Mouse (Mus musculus) heart, embryonic 16.5 days (tissue): ENCODE measurements around the gene Vgll4. TPM values are rescaled to one million over a fixed set of nuclear protein-coding genes. Genes with fewer than 3 reads are reported as not detected.

Experiments
- ATAC-seq: fragments of 200-750 bp; cut with Nextera tagmentation; replicated peaks from 2 replicates; pipeline ENCODE4 v1.8.0; 2017; ENCODE audit warnings: moderate number of reproducible peaks; ENCODE audit not compliant: insufficient read depth, low FRiP score; ENCODE audit errors: extremely low read depth
- H3K27ac ChIP-seq: fragments of 300-500 bp; sonication (generic); 2 replicates; pipeline ENCODE4 v1.5.1; 2014; ENCODE audit warnings: mild to moderate bottlenecking, low read length, control low read depth, moderate library complexity
- H3K27me3 ChIP-seq: fragments of 300-500 bp; sonication (generic); 2 replicates; pipeline ENCODE4 v1.6.1; 2014; ENCODE audit warnings: low read length, mixed read lengths; ENCODE audit not compliant: control insufficient read depth, insufficient read depth
- H3K36me3 ChIP-seq: fragments of 300-500 bp; sonication (generic); 2 replicates; pipeline ENCODE4 v1.6.1; 2014; ENCODE audit not compliant: control insufficient read depth, insufficient read depth
- H3K4me1 ChIP-seq: fragments of 300-500 bp; sonication (generic); 2 replicates; pipeline ENCODE4 v1.6.1; 2014; ENCODE audit warnings: low read length, mixed read lengths; ENCODE audit not compliant: control insufficient read depth, insufficient read depth
- H3K4me2 ChIP-seq: fragments of 300-500 bp; sonication (generic); 2 replicates; pipeline ENCODE4 v1.6.1; 2014; ENCODE audit warnings: low read depth, mild to moderate bottlenecking, control low read depth, low read length
- H3K4me3 ChIP-seq: fragments of 300-500 bp; sonication (generic); 2 replicates; pipeline ENCODE4 v1.5.1; 2014; ENCODE audit warnings: mild to moderate bottlenecking, control low read depth, low read length
- H3K9ac ChIP-seq: fragments of 300-500 bp; sonication (generic); 2 replicates; pipeline ENCODE4 v1.6.1; 2014; ENCODE audit warnings: low read length, control low read depth
- H3K9me3 ChIP-seq: fragments of 300-500 bp; sonication (generic); replicated peaks from 2 replicates; pipeline ENCODE4 v1.6.1; 2016; ENCODE audit warnings: low read length; ENCODE audit not compliant: control insufficient read depth
- WGBS: fragments of 180-500 bp; shearing (Covaris S2); extraction: QIAGEN DNeasy Blood & Tissue Kit; methylation state at CpG from one replicate; pipeline ENCODE4 v1.1.7; 2014; 5-methylcytosine and 5-hydroxymethylcytosine counted together
- polyA plus RNA-seq: library from polyadenylated mRNA; unstranded; fragments of >200 nt; fragmentation: Nextera tagmentation; extraction: Ambion mirVana; gene quantifications from 2 replicates; pipeline ENCODE4 v1.2.1, GENCODE M21; 2015

Vgll4 gene
- polyA plus RNA-seq, 1 experiment from 2014 or later: 65.3 TPM

DNA sequence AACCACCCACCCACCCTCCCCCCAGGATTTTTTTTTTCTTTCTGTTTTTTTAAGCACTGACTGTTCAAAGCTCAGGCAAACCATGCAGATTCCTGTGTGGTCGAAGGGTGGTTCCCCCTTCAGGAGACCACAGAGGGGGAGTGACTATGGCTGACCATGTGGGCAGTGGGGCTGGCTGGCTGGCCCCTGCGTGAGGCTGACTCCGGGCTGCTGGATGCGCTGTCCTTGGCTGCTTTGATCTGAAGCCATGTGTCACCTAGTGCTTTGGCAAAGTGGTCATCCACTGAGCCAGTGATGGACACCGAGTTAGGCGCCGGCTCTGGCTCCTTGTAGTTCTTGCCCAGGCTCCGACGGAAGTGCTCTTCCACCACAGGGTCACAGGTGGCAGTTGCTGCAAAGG is 107.7 kb downstream of the Vgll4 start:
- H3K4me2 ChIP-seq: no peak overlapping the region
- 75% methylated on average over 9 of the region's 9 CpGs for WGBS
- H3K4me1 ChIP-seq: peaks cover 36% of the 10 kb centered on the region
- ATAC-seq: no peak
- H3K27ac ChIP-seq: peak overlapping the region; percentile 23; the same call in 1 of the 2 replicates
- no peaks in the 10 kb centered on the region for H3K27me3 ChIP-seq
- peaks cover 20% of the 10 kb centered on the region for H3K36me3 ChIP-seq
- H3K9me3 ChIP-seq: no peaks in the 10 kb centered on the region
- no peak overlapping the region for H3K4me3 ChIP-seq
- no peak overlapping the region for H3K9ac ChIP-seq

DNA sequence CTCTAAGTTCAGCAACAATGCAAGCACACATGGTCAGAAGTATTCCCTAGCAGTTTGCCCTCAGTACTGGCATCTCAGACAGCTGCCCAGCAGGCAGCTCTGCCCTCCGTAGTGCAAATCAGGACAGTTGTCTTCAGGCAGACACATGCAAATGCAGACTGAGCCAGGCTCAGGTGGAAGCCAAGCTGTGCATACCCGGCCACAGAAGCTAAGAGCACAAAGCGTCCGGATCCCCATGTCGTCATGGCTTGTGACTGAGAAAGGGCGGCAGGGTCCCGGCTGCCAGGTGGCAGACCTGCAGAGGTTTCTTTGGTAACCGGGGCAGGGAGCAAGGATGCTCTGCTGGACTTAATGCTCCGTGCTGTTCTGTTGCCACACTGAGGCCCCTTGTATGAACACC is 108.2 kb downstream of the Vgll4 start:
- Histone ChIP-seq H3K27ac (peak overlapping the region; percentile 80), H3K27me3 (no peaks in the 10 kb centered on the region), H3K4me3 (no peak overlapping the region), H3K9ac (no peak overlapping the region), H3K4me2 (no peak overlapping the region), H3K4me1 (peaks cover 33% of the 10 kb centered on the region), H3K36me3 (peaks cover 20% of the 10 kb centered on the region), H3K9me3 (no peaks in the 10 kb centered on the region)
- 72% methylated on average over 9 of the region's 9 CpGs for WGBS
- no peak for ATAC-seq

DNA sequence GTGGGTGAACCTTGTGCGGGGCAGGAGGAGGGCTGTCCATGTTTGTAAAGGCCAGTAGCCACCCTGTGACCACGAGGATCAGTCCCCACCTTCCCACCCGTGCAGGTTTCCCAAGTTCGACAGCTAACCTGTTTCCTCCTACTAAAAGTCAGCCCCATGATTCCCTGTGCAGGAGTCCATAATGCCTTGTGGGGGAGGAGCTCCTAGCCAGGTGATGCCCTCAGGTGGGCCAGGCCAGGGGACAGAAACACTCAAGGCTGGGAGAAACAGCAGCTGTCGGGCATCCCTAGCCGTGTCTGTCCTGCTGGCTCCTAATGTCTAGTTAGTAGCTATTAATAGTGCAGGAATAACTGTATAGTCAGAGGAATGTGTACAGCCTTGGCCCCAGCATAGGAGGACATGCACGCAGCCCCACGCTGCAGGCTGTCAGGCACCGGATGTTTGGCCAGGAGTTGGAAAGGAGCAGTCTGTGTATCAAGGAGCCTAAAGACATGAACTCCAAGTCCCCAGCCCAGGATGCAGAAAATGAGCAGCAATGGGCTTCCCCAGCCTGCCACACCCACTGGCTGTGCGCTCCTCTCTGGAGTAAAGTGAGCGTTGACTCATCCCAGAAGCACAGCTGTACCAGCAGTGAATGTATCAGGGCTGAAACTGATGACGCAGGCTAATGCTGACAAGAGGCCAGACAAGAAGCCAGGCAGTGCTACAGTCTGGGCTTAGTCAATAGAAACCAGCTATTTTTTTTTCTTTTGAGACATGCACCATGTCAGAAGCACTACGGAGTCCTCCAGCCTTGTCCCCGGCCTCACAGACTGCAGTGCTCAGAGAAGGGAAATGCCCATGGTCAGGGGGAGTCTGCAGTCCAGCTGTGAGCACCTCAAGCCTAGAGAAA is 108.9 kb downstream of the Vgll4 start:
- Histone ChIP-seq H3K4me3 (no peak overlapping the region), H3K27ac (peak overlapping the region; percentile 80), H3K4me2 (no peak overlapping the region), H3K36me3 (peaks cover 20% of the 10 kb centered on the region), H3K9ac (no peak overlapping the region; the same call in 1 of the 2 replicates), H3K9me3 (no peaks in the 10 kb centered on the region), H3K27me3 (no peaks in the 10 kb centered on the region), H3K4me1 (peaks cover 35% of the 10 kb centered on the region)
- ATAC-seq: peak; percentile 73
- 33% methylated on average over 14 of the region's 14 CpGs for WGBS

DNA sequence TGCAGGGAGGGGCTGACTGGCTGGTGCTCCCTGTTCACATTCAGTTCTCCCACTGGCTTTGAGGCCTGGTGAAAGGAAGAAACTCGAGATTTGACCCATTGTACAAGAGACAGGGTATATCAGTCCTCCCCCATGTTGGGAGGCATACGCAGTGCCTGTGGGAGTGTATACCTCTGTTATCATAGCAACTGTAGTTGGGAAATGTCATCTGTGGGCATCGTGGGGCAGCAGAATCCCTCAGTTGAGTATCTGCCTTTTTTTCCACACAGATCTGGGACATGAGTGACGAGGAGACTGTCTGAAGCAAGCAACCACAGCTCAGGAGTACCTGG is 111.1 kb downstream of the Vgll4 start:
- ATAC-seq: no peak
- 74% methylated on average over 4 of the region's 4 CpGs for WGBS

DNA sequence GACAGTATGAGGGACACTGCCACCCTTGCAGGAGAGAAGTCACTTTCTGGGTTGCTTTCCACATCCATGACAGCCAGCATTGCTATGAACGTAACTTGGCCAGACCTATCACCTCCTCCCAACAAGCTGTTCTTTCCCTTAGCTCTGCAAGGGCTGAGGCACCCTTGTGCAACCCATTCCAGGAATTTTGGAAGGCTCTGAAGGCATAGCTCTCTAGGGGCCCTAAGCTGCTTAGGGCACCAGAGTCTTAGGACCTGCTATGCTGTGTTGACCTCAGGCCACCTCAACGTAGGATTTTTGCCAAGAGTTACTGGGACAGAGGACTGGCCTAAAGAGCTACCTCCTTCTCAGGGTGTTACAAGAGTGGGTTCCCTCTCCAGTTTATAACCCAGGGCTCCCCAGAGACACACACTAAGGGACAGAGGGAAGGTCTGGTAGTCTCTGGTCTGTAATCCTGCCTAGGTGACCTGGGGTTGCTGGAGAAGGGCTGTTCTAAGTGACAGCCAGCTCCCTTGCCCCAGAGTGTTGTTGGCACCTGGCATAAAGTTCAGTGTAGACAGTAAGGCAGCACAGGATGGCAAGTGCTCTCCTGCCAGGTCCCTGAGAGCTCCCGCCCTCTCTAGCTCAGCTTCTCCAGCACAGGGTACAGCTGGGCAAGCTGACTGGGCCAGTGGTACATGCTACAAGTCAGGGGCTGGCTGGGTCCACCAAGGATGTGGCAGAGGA is 111.6 kb downstream of the Vgll4 start:
- H3K9ac ChIP-seq: peak overlapping the region; percentile 11; the same call in 1 of the 2 replicates
- peaks cover 39% of the 10 kb centered on the region for H3K4me1 ChIP-seq
- no peak for ATAC-seq
- H3K27ac ChIP-seq: no peak overlapping the region
- WGBS: 76% methylated on average over 3 of the region's 3 CpGs
- H3K4me3 ChIP-seq: no peak overlapping the region
- H3K4me2 ChIP-seq: no peak overlapping the region
- no peaks in the 10 kb centered on the region for H3K9me3 ChIP-seq
- H3K27me3 ChIP-seq: no peaks in the 10 kb centered on the region
- peaks cover 14% of the 10 kb centered on the region for H3K36me3 ChIP-seq

More for the DNA sequence above, 111.1 kb downstream of the Vgll4 start:
- Histone ChIP-seq H3K27ac (no peak overlapping the region), H3K27me3 (no peaks in the 10 kb centered on the region), H3K9me3 (no peaks in the 10 kb centered on the region), H3K9ac (peak overlapping the region; percentile 11; the same call in 1 of the 2 replicates), H3K4me3 (no peak overlapping the region), H3K4me2 (no peak overlapping the region), H3K4me1 (peaks cover 39% of the 10 kb centered on the region), H3K36me3 (peaks cover 18% of the 10 kb centered on the region)

DNA sequence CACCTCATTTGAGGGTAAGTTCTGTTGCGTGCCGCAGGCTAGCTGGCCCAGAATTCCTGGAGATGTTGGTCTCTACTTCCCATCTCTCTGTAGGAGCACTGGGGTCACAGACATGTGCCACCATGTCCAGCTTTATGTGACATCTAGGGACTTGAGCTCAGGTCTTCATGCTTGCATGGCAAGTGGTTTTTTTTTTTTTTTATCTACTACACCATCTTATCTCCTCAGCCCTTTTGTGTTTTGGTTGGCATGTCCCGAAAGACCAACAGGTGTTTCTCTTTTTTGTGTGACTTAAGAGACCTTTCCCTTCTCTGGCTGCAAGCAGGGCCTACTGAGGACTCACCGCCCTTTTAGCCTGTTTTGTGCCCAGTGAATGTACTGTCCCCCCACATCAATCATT is 113.3 kb downstream of the Vgll4 start:
- H3K27me3 ChIP-seq: no peaks in the 10 kb centered on the region
- no peak overlapping the region for H3K4me3 ChIP-seq
- no peak for ATAC-seq
- 67% methylated on average over 4 of the region's 4 CpGs for WGBS
- no peak overlapping the region for H3K27ac ChIP-seq
- H3K4me1 ChIP-seq: peaks cover 32% of the 10 kb centered on the region
- peaks cover 2% of the 10 kb centered on the region; the same call in 1 of the 2 replicates for H3K36me3 ChIP-seq
- no peaks in the 10 kb centered on the region for H3K9me3 ChIP-seq
- no peak overlapping the region for H3K4me2 ChIP-seq
- no peak overlapping the region for H3K9ac ChIP-seq

DNA sequence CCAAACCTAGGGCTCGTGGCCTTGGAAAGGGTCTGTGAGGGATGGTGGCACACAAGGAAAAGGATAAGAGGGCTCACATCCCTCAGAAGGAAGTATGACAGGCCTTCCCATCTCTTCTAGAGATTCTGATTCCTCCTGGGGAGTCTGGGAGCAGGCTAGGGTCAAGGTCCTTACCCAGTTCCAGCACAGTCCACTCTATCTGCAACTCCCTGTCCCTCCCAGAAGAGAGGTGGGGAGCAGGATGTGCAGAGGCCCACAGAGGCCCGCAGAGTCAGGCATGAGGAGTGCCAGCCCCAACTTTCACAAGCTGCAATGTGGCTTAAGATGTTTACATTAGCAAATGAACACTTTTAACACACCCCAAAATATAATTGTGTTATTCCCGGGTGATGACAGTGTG is 114.2 kb downstream of the Vgll4 start:
- no peaks in the 10 kb centered on the region for H3K27me3 ChIP-seq
- no peak overlapping the region for H3K4me3 ChIP-seq
- no peak for ATAC-seq
- peaks cover 25% of the 10 kb centered on the region for H3K4me1 ChIP-seq
- H3K9me3 ChIP-seq: no peaks in the 10 kb centered on the region
- H3K27ac ChIP-seq: no peak overlapping the region; the same call in 1 of the 2 replicates
- no peak overlapping the region for H3K9ac ChIP-seq
- peaks cover 2% of the 10 kb centered on the region; the same call in 1 of the 2 replicates for H3K36me3 ChIP-seq
- WGBS: 37% methylated on average over 3 of the region's 3 CpGs
- H3K4me2 ChIP-seq: no peak overlapping the region

DNA sequence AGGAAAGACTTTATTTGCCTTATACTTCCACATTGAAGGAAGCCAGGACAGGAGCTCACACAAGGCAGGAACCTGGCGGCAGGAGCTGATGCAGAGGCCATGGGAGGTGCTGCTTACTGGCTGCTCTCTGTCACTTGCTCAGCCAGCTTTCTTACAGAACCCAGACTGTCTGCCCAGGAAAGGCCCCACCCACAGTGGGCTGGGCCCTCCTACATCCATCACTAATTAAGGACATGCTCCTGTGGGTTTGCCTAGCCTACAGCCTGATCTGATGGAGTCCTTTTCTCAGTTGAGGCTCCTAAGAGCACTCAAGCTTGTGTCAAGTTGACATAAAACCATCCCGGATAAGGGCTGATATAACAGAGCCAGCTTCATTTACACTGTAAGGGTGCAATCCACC is 115.4 kb downstream of the Vgll4 start:
- 51% methylated on average over 2 of the region's 2 CpGs for WGBS
- H3K36me3 ChIP-seq: peaks cover 2% of the 10 kb centered on the region; the same call in 1 of the 2 replicates
- H3K27ac ChIP-seq: no peak overlapping the region
- peaks cover 25% of the 10 kb centered on the region for H3K4me1 ChIP-seq
- H3K4me2 ChIP-seq: no peak overlapping the region
- no peaks in the 10 kb centered on the region for H3K9me3 ChIP-seq
- H3K9ac ChIP-seq: no peak overlapping the region
- no peaks in the 10 kb centered on the region for H3K27me3 ChIP-seq
- H3K4me3 ChIP-seq: no peak overlapping the region
- no peak for ATAC-seq

DNA sequence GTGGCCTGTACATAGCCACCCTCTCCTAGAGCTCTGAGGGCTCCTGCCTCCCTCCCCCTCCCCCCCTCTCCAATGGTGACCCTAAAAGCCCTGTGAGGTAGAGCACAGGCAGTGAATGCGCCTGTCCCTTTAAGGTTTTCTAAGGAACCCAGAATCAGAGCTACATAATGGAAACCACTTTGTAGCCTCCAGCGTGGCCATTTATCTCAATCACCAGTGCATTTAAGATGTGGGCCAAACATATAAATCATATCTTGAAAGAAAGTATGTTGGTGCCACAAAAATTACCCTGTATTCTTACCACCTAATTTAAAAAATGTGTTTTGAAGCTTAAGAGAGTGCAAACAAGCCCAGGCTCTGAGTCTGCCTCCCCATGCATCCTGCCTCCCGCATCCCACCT is 117.1 kb downstream of the Vgll4 start:
- H3K9ac ChIP-seq: no peak overlapping the region
- 59% methylated on average over 3 of the region's 3 CpGs for WGBS
- no peak for ATAC-seq
- H3K4me3 ChIP-seq: no peak overlapping the region
- H3K27me3 ChIP-seq: no peaks in the 10 kb centered on the region
- no peaks in the 10 kb centered on the region for H3K9me3 ChIP-seq
- H3K4me1 ChIP-seq: peaks cover 31% of the 10 kb centered on the region
- no peaks in the 10 kb centered on the region for H3K36me3 ChIP-seq
- H3K4me2 ChIP-seq: no peak overlapping the region
- no peak overlapping the region for H3K27ac ChIP-seq
